Mouse (Mus musculus) R1 (cell line): ENCODE measurements at regions not wholly inside any gene's neighbourhood (a gene's known extent, or its start where the extent isn't known, plus 50 kb on each side); places are given as distances from the start of the nearest gene placed in this dataset.
A peak's percentile ranks its signal among the peaks of the same experiment; 100 is the strongest.

ENCODE experiments used
- DNase-seq: peaks from one replicate; pipeline ENCODE4 v3.0.0-alpha.2; 2018; ENCODE audit warnings: low read depth, low spot score

GRCm38 (mm10) chr10:116653511-116653945 is 72.2 kb upstream of the Cnot2 start:
- peak; percentile 78 for DNase-seq

- no peak for DNase-seq
Observed at GRCm38 (mm10) chr10:116649287-116649686, 68.0 kb upstream of the Cnot2 start.

- DNase-seq, result no peak
Observed at GRCm38 (mm10) chr10:116646035-116646434, 64.7 kb upstream of the Cnot2 start.

- DNase-seq, result peak; percentile 30
Observed at GRCm38 (mm10) chr10:116645631-116646030, 64.3 kb upstream of the Cnot2 start.

GRCm38 (mm10) chr10:116645108-116645507 is 63.8 kb upstream of the Cnot2 start:
- no peak for DNase-seq
